Mouse (Mus musculus) gonadal fat pad, adult 2 months (tissue): ENCODE measurements around the gene Sds. TPM values are rescaled to one million over a fixed set of nuclear protein-coding genes. Genes with fewer than 3 reads are reported as not detected.
"Not testable (repeated sequence)": the region's sequence is repeated elsewhere in the genome, so short reads cannot be mapped to it uniquely, and the experiment has no call there.

Source experiments
- DNase-seq: peaks from one replicate; pipeline ENCODE4 v3.0.0-alpha.2; 2012; ENCODE audit warnings: low read depth
- polyA plus RNA-seq: library from polyadenylated mRNA; depleted of rRNA; stranded (reverse); fragments of >200 nt; gene quantifications from 2 replicates; pipeline ENCODE4 v1.2.3, GENCODE M21; 2012

Sds gene
- polyA plus RNA-seq, 1 experiment = not detected

GRCm38 (mm10) chr5:120487844-120488243, 11.5 kb downstream of the Sds start:
- no peak for DNase-seq

GRCm38 (mm10) chr5:120490679-120491192, 14.4 kb downstream of the Sds start:
- no peak for DNase-seq

GRCm38 (mm10) chr5:120492437-120492836, 16.1 kb downstream of the Sds start:
- DNase-seq = no peak

- no peak for DNase-seq
These were observed 17.1 kb downstream of the Sds start for GRCm38 (mm10) chr5:120493440-120493839.

- no peak for DNase-seq
These were observed 17.6 kb downstream of the Sds start for GRCm38 (mm10) chr5:120493873-120494395.

DNA sequence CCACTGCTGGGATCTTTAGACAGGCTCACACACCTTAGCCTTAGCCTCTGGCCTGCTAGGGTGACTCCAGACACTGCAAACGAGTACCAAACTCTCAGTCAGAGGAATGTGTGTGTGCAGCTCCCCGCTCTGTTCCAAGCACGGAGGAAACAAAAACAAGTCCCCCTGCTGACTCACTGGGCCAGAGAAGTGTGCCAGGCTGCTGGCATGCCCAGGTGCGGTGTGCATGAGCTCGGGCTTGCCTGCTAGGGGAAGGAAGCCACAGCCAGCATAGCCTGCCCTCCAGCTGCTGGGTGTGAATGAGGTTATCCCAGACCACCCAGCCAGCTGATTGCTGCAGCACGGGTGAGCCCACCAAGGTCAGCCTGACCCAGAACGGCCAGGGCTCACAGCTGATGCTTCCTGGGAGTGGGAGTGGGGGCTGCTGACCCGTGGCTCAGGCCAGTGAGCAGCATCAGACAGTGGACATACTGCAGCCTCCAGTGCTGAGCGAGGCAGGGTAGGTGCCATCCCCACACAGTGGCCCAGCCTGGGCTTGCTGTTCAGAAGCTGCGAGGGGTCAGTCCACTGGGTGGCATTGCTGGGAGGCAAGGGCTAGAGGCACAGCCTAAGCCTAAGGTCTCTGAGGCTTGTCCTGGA, 18.9 kb downstream of the Sds start:
- no peak for DNase-seq

GRCm38 (mm10) chr5:120495703-120496226, 19.4 kb downstream of the Sds start:
- DNase-seq = no peak

DNA sequence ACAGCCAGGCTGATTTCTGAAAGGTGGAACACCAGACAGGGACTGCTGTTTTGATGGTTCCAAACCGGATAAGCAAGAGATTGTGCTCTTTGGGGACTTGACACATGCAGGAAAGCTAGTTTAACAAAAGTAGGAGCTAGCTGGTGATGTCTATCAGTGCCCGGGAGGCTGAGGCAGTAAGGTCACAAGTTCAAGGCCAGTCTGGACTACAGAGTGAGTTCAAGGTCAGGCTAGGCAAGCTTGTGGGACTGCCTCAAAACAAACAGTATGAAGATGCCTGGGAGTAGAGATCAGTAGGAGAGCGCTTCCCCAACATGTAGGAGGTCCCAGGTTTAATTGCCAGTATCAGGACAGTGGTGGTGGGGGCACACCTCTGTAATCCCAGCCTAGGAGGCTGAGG, 20.7 kb downstream of the Sds start:
- no peak for DNase-seq

GRCm38 (mm10) chr5:120499202-120499601, 22.9 kb downstream of the Sds start:
- DNase-seq = no peak

GRCm38 (mm10) chr5:120500609-120501008, 24.3 kb downstream of the Sds start:
- DNase-seq = not testable (repeated sequence)

- no peak for DNase-seq
These were observed 25.9 kb downstream of the Sds start for GRCm38 (mm10) chr5:120502147-120502621.

- DNase-seq = no peak
These were observed 26.4 kb downstream of the Sds start for GRCm38 (mm10) chr5:120502675-120503143.

DNA sequence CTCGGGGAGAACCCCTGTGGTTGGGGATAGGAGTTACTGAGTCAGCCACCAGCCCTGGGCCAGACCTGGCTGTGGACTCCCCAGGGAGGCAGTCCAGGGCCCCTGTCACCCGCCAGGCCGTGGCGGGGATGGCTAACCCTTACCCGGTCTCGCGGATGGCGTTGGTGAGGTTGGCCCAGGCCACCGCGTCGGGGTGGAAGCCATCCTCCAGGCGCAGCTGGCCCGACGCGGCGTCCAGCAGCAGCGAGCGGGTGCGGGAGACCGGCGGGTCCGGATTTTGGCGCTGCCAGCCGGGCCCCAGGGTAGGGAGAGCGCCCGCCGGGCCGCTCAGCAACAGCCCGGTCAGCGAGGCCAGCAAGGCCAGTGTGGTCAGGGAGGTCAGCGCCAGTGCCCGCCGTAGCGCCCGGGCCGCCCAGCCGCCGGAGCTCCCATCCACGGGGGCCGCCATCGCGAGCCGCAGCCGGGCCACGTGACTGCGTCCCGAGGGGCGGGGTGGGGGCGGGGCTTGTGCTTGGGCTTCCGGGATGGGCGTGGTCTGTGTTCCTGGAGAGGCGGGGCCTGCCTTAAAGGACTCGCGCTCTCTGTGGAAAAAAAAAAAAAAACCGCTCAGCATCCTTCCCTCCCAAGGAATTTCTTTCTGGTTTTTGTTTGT, 26.9 kb downstream of the Sds start, which contains the start of gene Plbd2:
Gene Plbd2 (minus strand): TSS at position 482 of the 652 bp plus-strand sequence.
- DNase-seq = no peak

DNA sequence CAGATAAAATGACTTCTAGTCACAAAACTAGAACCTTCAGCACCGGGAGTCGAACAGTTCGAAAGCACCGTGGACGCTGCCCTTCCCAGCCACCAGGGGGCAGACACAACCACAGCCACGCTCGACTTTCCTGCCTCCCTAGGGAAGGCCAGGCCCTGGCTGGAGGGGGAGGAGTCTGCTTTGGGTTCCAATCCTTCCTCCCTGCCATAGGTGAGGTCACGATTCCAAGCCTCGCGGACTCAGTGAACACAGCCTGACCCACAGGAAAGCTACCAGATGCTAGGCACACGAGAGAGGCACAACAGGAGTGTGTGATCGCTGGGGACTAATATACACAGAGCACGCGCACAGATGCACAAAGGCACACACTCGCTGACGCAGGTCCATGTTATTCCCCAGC, 29.0 kb downstream of the Sds start:
- no peak for DNase-seq

DNA sequence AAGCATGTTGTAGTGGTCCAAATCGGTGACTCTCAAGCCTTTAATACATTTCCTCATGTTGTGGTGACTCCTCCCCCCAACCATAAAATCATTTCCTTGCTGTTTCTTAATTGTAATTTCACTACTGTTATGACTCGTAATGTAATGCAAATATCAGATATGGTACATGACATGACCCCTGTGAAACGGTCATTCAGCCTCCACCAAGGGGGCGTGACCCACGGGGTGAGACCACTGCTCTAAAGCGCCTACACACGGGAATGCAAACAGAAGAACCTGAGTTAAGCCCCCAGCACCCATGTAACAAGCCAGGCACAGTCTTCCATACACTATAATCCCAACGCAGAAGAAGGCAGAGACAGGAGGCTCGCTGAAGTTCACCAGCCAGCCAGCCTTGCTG, 29.5 kb downstream of the Sds start:
- DNase-seq = no peak

- no peak for DNase-seq
These were observed 30.2 kb downstream of the Sds start for GRCm38 (mm10) chr5:120506490-120506889.

DNA sequence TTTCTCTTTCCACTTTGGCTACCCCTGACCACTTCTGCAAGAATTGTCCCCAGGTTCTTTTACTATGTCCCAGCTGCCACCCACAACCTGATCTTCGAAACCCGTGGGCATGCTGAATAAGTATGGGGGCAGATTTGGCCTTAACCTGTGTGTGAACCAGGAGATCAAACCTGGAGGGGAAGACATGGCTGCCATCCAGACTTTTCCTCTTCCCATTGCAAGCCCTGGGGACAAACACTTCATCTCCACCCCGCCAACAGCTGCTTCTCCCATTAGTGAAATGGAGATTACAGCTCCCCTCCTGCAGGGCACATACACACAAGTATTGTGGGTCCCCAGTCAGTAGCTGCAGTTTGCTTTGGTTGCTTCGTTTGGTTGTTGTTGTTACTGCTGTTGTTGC, 31.0 kb downstream of the Sds start:
- no peak for DNase-seq

DNA sequence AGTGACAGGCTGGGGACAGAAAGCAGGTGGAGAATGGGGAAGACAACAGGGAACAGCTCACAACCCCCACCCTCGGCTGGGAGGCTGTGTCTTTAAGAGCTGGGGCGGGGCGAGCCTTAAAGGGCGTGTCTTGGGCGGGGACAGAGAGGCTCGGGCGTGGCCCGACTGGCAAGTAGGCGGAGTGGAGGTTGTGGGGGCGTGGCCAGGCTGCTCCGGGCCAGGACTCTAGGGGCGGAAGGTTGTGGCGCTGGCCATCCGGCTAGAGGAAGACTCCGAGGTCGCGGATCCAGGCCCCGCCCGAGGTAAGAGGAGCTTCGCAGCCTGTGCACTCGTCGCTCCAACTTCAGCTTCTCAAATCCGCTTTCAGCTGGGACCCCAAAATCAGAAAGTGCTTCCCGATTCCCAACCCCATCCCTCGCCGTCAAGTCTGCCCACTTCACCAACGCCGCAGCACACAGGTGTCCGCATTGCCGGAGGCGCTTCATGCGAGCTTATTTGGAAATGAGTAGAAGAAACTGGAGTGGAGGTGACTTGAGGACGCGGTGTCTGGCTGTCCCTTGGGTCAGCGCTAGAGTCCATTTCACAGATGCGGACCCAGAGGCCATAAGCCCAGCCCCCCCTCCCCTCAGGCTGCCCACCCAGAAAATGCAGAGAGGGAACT, 34.8 kb downstream of the Sds start, which contains the start of gene Slc8b1:
Gene Slc8b1 (plus strand): TSS at position 187 of the 661 bp plus-strand sequence.
- DNase-seq = no peak

GRCm38 (mm10) chr5:120511643-120512220, 35.4 kb downstream of the Sds start:
- no peak for DNase-seq

- no peak for DNase-seq
These were observed 36.7 kb downstream of the Sds start for GRCm38 (mm10) chr5:120512911-120513555.
